In the genomic region with DNA sequence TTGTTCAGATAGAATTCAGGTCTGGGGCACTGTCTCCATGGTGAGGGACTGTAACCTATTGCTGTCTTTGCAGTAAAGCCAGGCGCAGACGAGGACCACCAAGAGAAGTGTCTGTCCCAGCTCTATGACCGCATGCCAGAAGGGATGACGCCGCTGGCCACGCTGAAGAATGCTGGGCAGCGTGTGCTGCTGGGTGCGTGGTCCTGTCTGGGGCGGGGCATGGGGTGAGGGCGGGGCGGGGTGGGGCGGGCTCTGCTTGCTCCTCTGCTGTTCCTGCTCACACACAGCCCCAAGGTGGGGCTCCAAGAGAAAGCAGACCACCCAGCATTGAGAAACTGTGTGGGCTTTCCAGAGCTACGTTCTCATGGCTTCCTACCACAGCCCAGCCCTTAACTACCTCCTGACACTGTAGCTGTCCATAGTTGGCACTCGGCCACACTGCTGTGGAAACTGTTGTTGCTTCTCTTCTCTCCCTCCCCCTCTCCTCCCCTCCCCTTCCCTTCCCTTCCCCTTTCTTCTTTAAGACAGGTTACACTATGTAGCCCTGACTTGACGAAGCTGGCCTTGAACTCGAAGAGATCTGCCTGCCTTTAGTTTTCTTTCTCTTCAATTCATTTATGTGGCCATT, we compare ENCODE assay signal across 8 mouse cellular contexts. TPM values are rescaled to one million over a fixed set of nuclear protein-coding genes. Genes with fewer than 3 reads are reported as not detected.
DNase-seq lines count a peak whose midpoint lies in the region; ATAC-seq and TF ChIP-seq lines count a peak whose summit lies in the region.

No protein-coding gene starts in this region.

- DNase-seq in lung, postnatal 14 days, result no peak
- no peak for DNase-seq in natural killer cell, adult 2 months (ENCODE audit: low spot score in 2 of 2)

- no peak for ATAC-seq in forebrain, embryonic 13.5 days
- ATAC-seq in forebrain, embryonic 15.5 days (replicated peaks), result no peak
- peak; percentile 47 for ATAC-seq in lung, embryonic 16.5 days (ENCODE audit: low read depth)
- ATAC-seq in embryonic facial prominence, embryonic 15.5 days (ENCODE audit: insufficient number of reproducible peaks, low FRiP score, low TSS enrichment, low read depth), result no peak
- ATAC-seq in kidney, embryonic 14.5 days (ENCODE audit: low FRiP score, low TSS enrichment), result no peak

- no peaks in the 10 kb centered on the region for H3K79me2 ChIP-seq in myocyte (ENCODE audit: control insufficient read depth, insufficient read depth)

- no peak overlapping the region for H3K27ac ChIP-seq in forebrain, embryonic 13.5 days
- no peak overlapping the region for H3K27ac ChIP-seq in forebrain, embryonic 15.5 days (replicated peaks)
- H3K27ac ChIP-seq in lung, embryonic 16.5 days (ENCODE audit: low read length), result no peak overlapping the region
- no peak overlapping the region for H3K27ac ChIP-seq in embryonic facial prominence, embryonic 15.5 days (replicated peaks)
- no peak overlapping the region for H3K27ac ChIP-seq in kidney, embryonic 14.5 days (ENCODE audit: low read depth, low read length)

- H3K9ac ChIP-seq in forebrain, embryonic 13.5 days, result no peak overlapping the region
- no peak overlapping the region for H3K9ac ChIP-seq in forebrain, embryonic 15.5 days (replicated peaks)
- H3K9ac ChIP-seq in lung, embryonic 16.5 days (ENCODE audit: low read length), result no peak overlapping the region
- H3K9ac ChIP-seq in embryonic facial prominence, embryonic 15.5 days, result no peak overlapping the region
- no peak overlapping the region for H3K9ac ChIP-seq in kidney, embryonic 14.5 days (ENCODE audit: low read depth, low read length)

- no peak overlapping the region for H3K4me3 ChIP-seq in forebrain, embryonic 13.5 days
- no peak overlapping the region for H3K4me3 ChIP-seq in forebrain, embryonic 15.5 days
- no peak overlapping the region for H3K4me3 ChIP-seq in lung, embryonic 16.5 days (ENCODE audit: low read length)
- H3K4me3 ChIP-seq in embryonic facial prominence, embryonic 15.5 days (replicated peaks), result no peak overlapping the region
- H3K4me3 ChIP-seq in myocyte, result no peak overlapping the region
- H3K4me3 ChIP-seq in kidney, embryonic 14.5 days (ENCODE audit: low read length), result no peak overlapping the region

- no peaks in the 10 kb centered on the region for H3K9me3 ChIP-seq in forebrain, embryonic 13.5 days (replicated peaks)
- no peaks in the 10 kb centered on the region for H3K9me3 ChIP-seq in forebrain, embryonic 15.5 days
- H3K9me3 ChIP-seq in lung, embryonic 16.5 days (ENCODE audit: control insufficient read depth, low read length), result no peaks in the 10 kb centered on the region
- H3K9me3 ChIP-seq in embryonic facial prominence, embryonic 15.5 days (replicated peaks), result no peaks in the 10 kb centered on the region
- no peaks in the 10 kb centered on the region for H3K9me3 ChIP-seq in kidney, embryonic 14.5 days (ENCODE audit: control insufficient read depth, low read length)

- WGBS in forebrain, embryonic 13.5 days, result 48% methylated on average over 16 of the region's 16 CpGs
- 48% methylated on average over 16 of the region's 16 CpGs for WGBS in forebrain, embryonic 15.5 days
- WGBS in lung, embryonic 16.5 days, result 37% methylated on average over 16 of the region's 16 CpGs
- WGBS in embryonic facial prominence, embryonic 15.5 days, result 42% methylated on average over 16 of the region's 16 CpGs
- 60% methylated on average over 16 of the region's 16 CpGs for WGBS in kidney, embryonic 14.5 days

- no peak overlapping the region for H3ac ChIP-seq in myocyte (ENCODE audit: control insufficient read depth, insufficient read length)

- H3K36me3 ChIP-seq in forebrain, embryonic 13.5 days (ENCODE audit: poor library complexity, severe bottlenecking), result no peaks in the 10 kb centered on the region
- H3K36me3 ChIP-seq in forebrain, embryonic 15.5 days, result no peaks in the 10 kb centered on the region
- no peaks in the 10 kb centered on the region for H3K36me3 ChIP-seq in lung, embryonic 16.5 days (ENCODE audit: control insufficient read depth, insufficient read depth, low read length)
- no peaks in the 10 kb centered on the region for H3K36me3 ChIP-seq in embryonic facial prominence, embryonic 15.5 days
- H3K36me3 ChIP-seq in myocyte (ENCODE audit: control insufficient read depth, insufficient read depth), result no peaks in the 10 kb centered on the region
- peaks cover 3% of the 10 kb centered on the region; the same call in 1 of the 2 replicates for H3K36me3 ChIP-seq in kidney, embryonic 14.5 days (ENCODE audit: control insufficient read depth, insufficient read depth, low read length)

- H3K27me3 ChIP-seq in forebrain, embryonic 13.5 days, result no peaks in the 10 kb centered on the region
- no peaks in the 10 kb centered on the region for H3K27me3 ChIP-seq in forebrain, embryonic 15.5 days
- no peaks in the 10 kb centered on the region for H3K27me3 ChIP-seq in lung, embryonic 16.5 days (ENCODE audit: control insufficient read depth, insufficient read depth, low read depth, low read length)
- H3K27me3 ChIP-seq in embryonic facial prominence, embryonic 15.5 days, result no peaks in the 10 kb centered on the region
- no peaks in the 10 kb centered on the region for H3K27me3 ChIP-seq in myocyte (ENCODE audit: control insufficient read depth, insufficient read depth, insufficient read length)
- H3K27me3 ChIP-seq in kidney, embryonic 14.5 days (ENCODE audit: control insufficient read depth, insufficient read depth, low read length), result no peaks in the 10 kb centered on the region

- TF ChIP-seq POLR2A in myocyte (IDR thresholded peaks at IDR 0.05; ENCODE audit: insufficient read length, low read depth), result no peak

- H3K4me1 ChIP-seq in forebrain, embryonic 13.5 days, result no peaks in the 10 kb centered on the region
- H3K4me1 ChIP-seq in forebrain, embryonic 15.5 days, result no peaks in the 10 kb centered on the region
- H3K4me1 ChIP-seq in lung, embryonic 16.5 days (replicated peaks; ENCODE audit: control insufficient read depth, insufficient read depth, low read length), result no peaks in the 10 kb centered on the region
- H3K4me1 ChIP-seq in embryonic facial prominence, embryonic 15.5 days, result 0 out of 2 replicates have a peak, but pooled peaks cover 4% of the 10 kb centered on the region
- no peaks in the 10 kb centered on the region for H3K4me1 ChIP-seq in kidney, embryonic 14.5 days (ENCODE audit: control insufficient read depth, insufficient read depth, low read length)

- 0 out of 2 replicates have a peak overlapping the region, but pooled peaks have one; percentile 18 for H3K4me2 ChIP-seq in forebrain, embryonic 13.5 days
- no peak overlapping the region for H3K4me2 ChIP-seq in forebrain, embryonic 15.5 days (replicated peaks)
- peak overlapping the region; percentile 19; the same call in 1 of the 2 replicates for H3K4me2 ChIP-seq in lung, embryonic 16.5 days (ENCODE audit: low read depth, low read length)
- H3K4me2 ChIP-seq in embryonic facial prominence, embryonic 15.5 days (replicated peaks), result peak overlapping the region; percentile 25; the same call in 1 of the 2 replicates
- H3K4me2 ChIP-seq in myocyte (ENCODE audit: low read depth), result peak overlapping the region; percentile 6
- H3K4me2 ChIP-seq in kidney, embryonic 14.5 days (replicated peaks; ENCODE audit: low read depth, low read length), result no peak overlapping the region

TF ChIP-seq in myocyte, 11 proteins besides CTCF, POLR2A, EP300 and RAD21:
- no peak for TF ChIP-seq TCF3 (IDR thresholded peaks at IDR 0.05; ENCODE audit: insufficient read length, low read depth)
- TF ChIP-seq REST (IDR thresholded peaks at IDR 0.05; ENCODE audit: insufficient read depth, insufficient read length), result peak; percentile 14

RNA-seq across cellular contexts. Expression of a gene that starts 17.0 kb away (rescaled TPM):
- 27.8 and 28.2 TPM in 2 replicates for polyA plus RNA-seq in forebrain, embryonic 13.5 days (2015; fragmentation: Nextera tagmentation; extraction: Ambion mirVana)
- polyA plus RNA-seq in forebrain, embryonic 15.5 days (2015; fragmentation: Nextera tagmentation; extraction: Ambion mirVana), result 21.3 and 24.6 TPM in 2 replicates
- polyA plus RNA-seq in lung, embryonic 16.5 days (2015; fragmentation: Nextera tagmentation; extraction: Ambion mirVana), result 20.0 and 21.0 TPM in 2 replicates
- 15.6 and 17.1 TPM in 2 replicates for polyA plus RNA-seq in embryonic facial prominence, embryonic 15.5 days (2015; fragmentation: Nextera tagmentation; extraction: Ambion mirVana)
- polyA plus RNA-seq in myocyte (2012; fragmentation: generic; extraction: Trizol), result 6.8 TPM
- polyA plus RNA-seq in kidney, embryonic 14.5 days (2014; fragmentation: Nextera tagmentation; extraction: Ambion mirVana), result 14.5 and 18.0 TPM in 2 replicates

RNA-seq across cellular contexts. Expression of a gene that starts 17.2 kb away (rescaled TPM):
- polyA plus RNA-seq in forebrain, embryonic 13.5 days (2015; fragmentation: Nextera tagmentation; extraction: Ambion mirVana), result 50.6 and 52.3 TPM in 2 replicates
- 39.4 and 42.2 TPM in 2 replicates for polyA plus RNA-seq in forebrain, embryonic 15.5 days (2015; fragmentation: Nextera tagmentation; extraction: Ambion mirVana)
- 54.1 and 54.4 TPM in 2 replicates for polyA plus RNA-seq in lung, embryonic 16.5 days (2015; fragmentation: Nextera tagmentation; extraction: Ambion mirVana)
- polyA plus RNA-seq in embryonic facial prominence, embryonic 15.5 days (2015; fragmentation: Nextera tagmentation; extraction: Ambion mirVana), result 38.2 and 44.9 TPM in 2 replicates
- polyA plus RNA-seq in myocyte (2012; fragmentation: generic; extraction: Trizol), result 14.7 TPM
- 40.2 and 59.9 TPM in 2 replicates for polyA plus RNA-seq in kidney, embryonic 14.5 days (2014; fragmentation: Nextera tagmentation; extraction: Ambion mirVana)

RNA-seq across cellular contexts. Expression of a gene that starts 45.6 kb away (rescaled TPM):
- polyA plus RNA-seq in forebrain, embryonic 13.5 days (2015; fragmentation: Nextera tagmentation; extraction: Ambion mirVana), result 1.1 and 1.3 TPM in 2 replicates
- 0.95 and 1.3 TPM in 2 replicates for polyA plus RNA-seq in forebrain, embryonic 15.5 days (2015; fragmentation: Nextera tagmentation; extraction: Ambion mirVana)
- polyA plus RNA-seq in lung, embryonic 16.5 days (2015; fragmentation: Nextera tagmentation; extraction: Ambion mirVana), result 5.9 and 6.6 TPM in 2 replicates
- 4.6 and 5.2 TPM in 2 replicates for polyA plus RNA-seq in embryonic facial prominence, embryonic 15.5 days (2015; fragmentation: Nextera tagmentation; extraction: Ambion mirVana)
- 0.66 TPM for polyA plus RNA-seq in myocyte (2012; fragmentation: generic; extraction: Trizol)
- 10.2 and 15.7 TPM in 2 replicates for polyA plus RNA-seq in kidney, embryonic 14.5 days (2014; fragmentation: Nextera tagmentation; extraction: Ambion mirVana)

Comparison
In these comparisons a context has a peak if more than half of its experiments do, and no peak if none do; other contexts are left out.
1. H3K4me2 ChIP-seq: peak in forebrain, embryonic 13.5 days (single experiment), lung, embryonic 16.5 days (single experiment), embryonic facial prominence, embryonic 15.5 days (single experiment) and myocyte (single experiment); none in forebrain, embryonic 15.5 days (single experiment) and kidney, embryonic 14.5 days (single experiment).